Mouse (Mus musculus) C2C12 (cell line): ENCODE results near the gene A630001G21Rik.

ENCODE experiments used
- CTCF ChIP-seq: IDR thresholded peaks from one replicate; pipeline ENCODE4 v1.5.1; 2011; ENCODE audit not compliant: control insufficient read depth, insufficient read depth, insufficient read length
- USF1 ChIP-seq: IDR thresholded peaks from one replicate; pipeline ENCODE4 v1.6.1; 2011; ENCODE audit warnings: low read depth, mild to moderate bottlenecking, control low read depth, moderate library complexity

DNA sequence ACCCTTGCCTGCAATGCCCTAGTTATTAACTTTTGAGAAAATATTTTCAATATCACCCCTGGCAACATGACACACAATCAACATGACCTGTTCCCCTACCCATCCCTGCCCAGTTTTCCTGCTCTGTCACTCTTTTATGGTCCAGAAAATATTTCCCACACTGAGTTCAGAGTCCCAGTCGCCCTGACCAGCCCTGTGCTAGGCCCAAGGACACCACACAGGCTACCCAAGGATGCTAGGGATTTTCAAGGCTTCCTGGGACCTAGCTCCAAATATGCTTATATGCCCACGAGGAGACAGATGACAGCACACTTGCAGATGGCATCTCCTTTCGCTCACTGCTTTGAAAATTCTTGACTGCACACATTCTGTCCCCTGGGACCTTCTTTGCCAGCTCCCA lies 569 bp upstream of the A630001G21Rik start:
- TF ChIP-seq CTCF, result no peak
- no peak for TF ChIP-seq USF1
